Mouse (Mus musculus): ENCODE results near the gene Nrip1. TPM values are rescaled to one million over a fixed set of nuclear protein-coding genes. Genes with fewer than 3 reads are reported as not detected.

Gene Nrip1
- polyA plus RNA-seq, 1 experiment: 15.3 TPM

GRCm38 (mm10) chr16:76251826-76252225, 121.8 kb downstream of the Nrip1 start:
- no peaks in the 10 kb centered on the region for H3K4me1 ChIP-seq (ENCODE audit: control insufficient read depth, insufficient read depth, low read length)
- H3K27ac ChIP-seq (ENCODE audit: insufficient read depth, low read length): no peak overlapping the region
- no peaks in the 10 kb centered on the region; the same call in 1 of the 2 replicates for H3K9me3 ChIP-seq (replicated peaks; ENCODE audit: control insufficient read depth, insufficient read depth, low read length, poor library complexity, severe bottlenecking)
- H3K4me3 ChIP-seq (ENCODE audit: low read depth, low read length): no peak overlapping the region
- no peaks in the 10 kb centered on the region for H3K36me3 ChIP-seq (ENCODE audit: control insufficient read depth, insufficient read depth, low read length, poor library complexity, severe bottlenecking)
- no peak overlapping the region for H3K9ac ChIP-seq (ENCODE audit: low read depth, poor library complexity, severe bottlenecking)
- TF ChIP-seq EP300 (IDR thresholded peaks at IDR 0.05; ENCODE audit: insufficient read depth, low read depth, low read length) (no peak), POLR2A (IDR thresholded peaks at IDR 0.05; ENCODE audit: insufficient read depth, low read length) (no peak), CTCF (IDR thresholded peaks at IDR 0.05; ENCODE audit: low read depth, low read length) (no peak)
- no peaks in the 10 kb centered on the region for H3K27me3 ChIP-seq (ENCODE audit: control insufficient read depth, insufficient read depth, low read length, poor library complexity, severe bottlenecking)

- TF ChIP-seq EP300 (IDR thresholded peaks at IDR 0.05; ENCODE audit: insufficient read depth, low read depth, low read length): no peak
- no peak for TF ChIP-seq CTCF (IDR thresholded peaks at IDR 0.05; ENCODE audit: low read depth, low read length)
- TF ChIP-seq POLR2A (IDR thresholded peaks at IDR 0.05; ENCODE audit: insufficient read depth, low read length): no peak
- Histone ChIP-seq H3K9ac (ENCODE audit: low read depth, poor library complexity, severe bottlenecking) (no peak overlapping the region), H3K27me3 (ENCODE audit: control insufficient read depth, insufficient read depth, low read length, poor library complexity, severe bottlenecking) (no peaks in the 10 kb centered on the region), H3K9me3 (replicated peaks; ENCODE audit: control insufficient read depth, insufficient read depth, low read length, poor library complexity, severe bottlenecking) (no peaks in the 10 kb centered on the region), H3K36me3 (ENCODE audit: control insufficient read depth, insufficient read depth, low read length, poor library complexity, severe bottlenecking) (no peaks in the 10 kb centered on the region), H3K4me3 (ENCODE audit: low read depth, low read length) (no peak overlapping the region), H3K27ac (ENCODE audit: insufficient read depth, low read length) (no peak overlapping the region), H3K4me1 (ENCODE audit: control insufficient read depth, insufficient read depth, low read length) (no peaks in the 10 kb centered on the region)
Measured at GRCm38 (mm10) chr16:76249345-76250091, 124.1 kb downstream of the Nrip1 start.

- H3K4me3 ChIP-seq (ENCODE audit: low read depth, low read length): no peak overlapping the region
- H3K9ac ChIP-seq (ENCODE audit: low read depth, poor library complexity, severe bottlenecking): no peak overlapping the region
- no peak overlapping the region for H3K27ac ChIP-seq (ENCODE audit: insufficient read depth, low read length)
- H3K36me3 ChIP-seq (ENCODE audit: control insufficient read depth, insufficient read depth, low read length, poor library complexity, severe bottlenecking): no peaks in the 10 kb centered on the region
- TF ChIP-seq POLR2A (IDR thresholded peaks at IDR 0.05; ENCODE audit: insufficient read depth, low read length): no peak
- no peak for TF ChIP-seq CTCF (IDR thresholded peaks at IDR 0.05; ENCODE audit: low read depth, low read length)
- TF ChIP-seq EP300 (IDR thresholded peaks at IDR 0.05; ENCODE audit: insufficient read depth, low read depth, low read length): no peak
- no peaks in the 10 kb centered on the region for H3K9me3 ChIP-seq (replicated peaks; ENCODE audit: control insufficient read depth, insufficient read depth, low read length, poor library complexity, severe bottlenecking)
- H3K27me3 ChIP-seq (ENCODE audit: control insufficient read depth, insufficient read depth, low read length, poor library complexity, severe bottlenecking): no peaks in the 10 kb centered on the region
- H3K4me1 ChIP-seq (ENCODE audit: control insufficient read depth, insufficient read depth, low read length): no peaks in the 10 kb centered on the region
Measured at GRCm38 (mm10) chr16:76242850-76243249, 130.8 kb downstream of the Nrip1 start.

GRCm38 (mm10) chr16:76241266-76241665, 132.4 kb downstream of the Nrip1 start:
- Histone ChIP-seq H3K4me3 (ENCODE audit: low read depth, low read length) (no peak overlapping the region), H3K9ac (ENCODE audit: low read depth, poor library complexity, severe bottlenecking) (no peak overlapping the region), H3K9me3 (replicated peaks; ENCODE audit: control insufficient read depth, insufficient read depth, low read length, poor library complexity, severe bottlenecking) (no peaks in the 10 kb centered on the region), H3K27me3 (ENCODE audit: control insufficient read depth, insufficient read depth, low read length, poor library complexity, severe bottlenecking) (no peaks in the 10 kb centered on the region), H3K36me3 (ENCODE audit: control insufficient read depth, insufficient read depth, low read length, poor library complexity, severe bottlenecking) (no peaks in the 10 kb centered on the region), H3K4me1 (ENCODE audit: control insufficient read depth, insufficient read depth, low read length) (no peaks in the 10 kb centered on the region), H3K27ac (ENCODE audit: insufficient read depth, low read length) (no peak overlapping the region)
- TF ChIP-seq POLR2A (IDR thresholded peaks at IDR 0.05; ENCODE audit: insufficient read depth, low read length) (no peak), CTCF (IDR thresholded peaks at IDR 0.05; ENCODE audit: low read depth, low read length) (no peak), EP300 (IDR thresholded peaks at IDR 0.05; ENCODE audit: insufficient read depth, low read depth, low read length) (no peak)

GRCm38 (mm10) chr16:76239353-76239752, 134.3 kb downstream of the Nrip1 start:
- no peaks in the 10 kb centered on the region for H3K36me3 ChIP-seq (ENCODE audit: control insufficient read depth, insufficient read depth, low read length, poor library complexity, severe bottlenecking)
- no peak overlapping the region for H3K4me3 ChIP-seq (ENCODE audit: low read depth, low read length)
- H3K27ac ChIP-seq (ENCODE audit: insufficient read depth, low read length): no peak overlapping the region
- no peak overlapping the region for H3K9ac ChIP-seq (ENCODE audit: low read depth, poor library complexity, severe bottlenecking)
- H3K4me1 ChIP-seq (ENCODE audit: control insufficient read depth, insufficient read depth, low read length): no peaks in the 10 kb centered on the region
- no peaks in the 10 kb centered on the region for H3K27me3 ChIP-seq (ENCODE audit: control insufficient read depth, insufficient read depth, low read length, poor library complexity, severe bottlenecking)
- no peaks in the 10 kb centered on the region for H3K9me3 ChIP-seq (replicated peaks; ENCODE audit: control insufficient read depth, insufficient read depth, low read length, poor library complexity, severe bottlenecking)
- TF ChIP-seq EP300 (IDR thresholded peaks at IDR 0.05; ENCODE audit: insufficient read depth, low read depth, low read length) (no peak), CTCF (IDR thresholded peaks at IDR 0.05; ENCODE audit: low read depth, low read length) (no peak), POLR2A (IDR thresholded peaks at IDR 0.05; ENCODE audit: insufficient read depth, low read length) (no peak)

GRCm38 (mm10) chr16:76238784-76239183, 134.8 kb downstream of the Nrip1 start:
- TF ChIP-seq POLR2A (IDR thresholded peaks at IDR 0.05; ENCODE audit: insufficient read depth, low read length): no peak
- TF ChIP-seq EP300 (IDR thresholded peaks at IDR 0.05; ENCODE audit: insufficient read depth, low read depth, low read length): no peak
- no peak for TF ChIP-seq CTCF (IDR thresholded peaks at IDR 0.05; ENCODE audit: low read depth, low read length)
- no peak overlapping the region for H3K9ac ChIP-seq (ENCODE audit: low read depth, poor library complexity, severe bottlenecking)
- H3K27me3 ChIP-seq (ENCODE audit: control insufficient read depth, insufficient read depth, low read length, poor library complexity, severe bottlenecking): no peaks in the 10 kb centered on the region
- H3K36me3 ChIP-seq (ENCODE audit: control insufficient read depth, insufficient read depth, low read length, poor library complexity, severe bottlenecking): no peaks in the 10 kb centered on the region
- no peaks in the 10 kb centered on the region for H3K9me3 ChIP-seq (replicated peaks; ENCODE audit: control insufficient read depth, insufficient read depth, low read length, poor library complexity, severe bottlenecking)
- no peak overlapping the region for H3K4me3 ChIP-seq (ENCODE audit: low read depth, low read length)
- H3K27ac ChIP-seq (ENCODE audit: insufficient read depth, low read length): no peak overlapping the region
- no peaks in the 10 kb centered on the region for H3K4me1 ChIP-seq (ENCODE audit: control insufficient read depth, insufficient read depth, low read length)
